Mouse (Mus musculus) liver, embryonic 14.5 days (tissue): ENCODE data around the gene Mblac1. TPM values are rescaled to one million over a fixed set of nuclear protein-coding genes. Genes with fewer than 3 reads are reported as not detected.
A peak's percentile ranks its signal among the peaks of the same experiment; 100 is the strongest.

ENCODE experiments used
- ATAC-seq: fragments of 200-750 bp; cut with Nextera tagmentation; 2 replicates; pipeline ENCODE4 v1.8.0; 2017; ENCODE audit warnings: moderate number of reproducible peaks, mild to moderate bottlenecking, moderate library complexity; ENCODE audit not compliant: insufficient read depth
- DNase-seq, 3 experiments: peaks; one replicate each; pipeline ENCODE4 v3.0.0-alpha.2; 2012 to 2013; ENCODE audit warnings: low read depth in 3 of 3, low spot score in 3 of 3
- H3K27ac ChIP-seq: fragments of 300-500 bp; sonication (generic); 2 replicates; pipeline ENCODE4 v1.5.1; 2014; ENCODE audit warnings: moderate library complexity, mild to moderate bottlenecking, control low read depth, inconsistent platforms
- H3K27me3 ChIP-seq: fragments of 300-500 bp; sonication (generic); 2 replicates; pipeline ENCODE4 v1.6.1; 2014; ENCODE audit warnings: mild to moderate bottlenecking, low read length, moderate library complexity; ENCODE audit not compliant: control insufficient read depth, insufficient read depth
- H3K36me3 ChIP-seq: fragments of 300-500 bp; sonication (generic); replicated peaks from 2 replicates; pipeline ENCODE4 v1.6.1; 2014; ENCODE audit warnings: low read depth; ENCODE audit not compliant: control insufficient read depth, insufficient read depth
- H3K4me1 ChIP-seq, 2 experiments: fragments of 200-500 bp in 1 of 2; fragments of 300-500 bp in 1 of 2; sonication (generic) in 1 of 2; replicated peaks; 2 replicates each; pipeline ENCODE4 v1.6.1; 2012 to 2014; ENCODE audit warnings: antibody characterized with exemption in 1 of 2, inconsistent platforms in 1 of 2, low read length in 1 of 2; ENCODE audit not compliant: control insufficient read depth in 2 of 2, insufficient read depth in 2 of 2
- H3K4me2 ChIP-seq: fragments of 300-500 bp; sonication (generic); 2 replicates; pipeline ENCODE4 v1.6.1; 2014; ENCODE audit warnings: low read depth, mild to moderate bottlenecking, control low read depth, moderate library complexity
- H3K4me3 ChIP-seq, 2 experiments: fragments of 200-500 bp in 1 of 2; fragments of 300-500 bp in 1 of 2; sonication (generic) in 1 of 2; 2 replicates each; pipeline ENCODE4 v1.5.1; 2012 to 2014; ENCODE audit warnings: low read depth in 2 of 2, low read length in 2 of 2, mild to moderate bottlenecking in 2 of 2, control low read depth in 1 of 2, inconsistent platforms in 1 of 2, moderate library complexity in 1 of 2; ENCODE audit not compliant: insufficient read depth in 1 of 2
- H3K9ac ChIP-seq: fragments of 300-500 bp; sonication (generic); replicated peaks from 2 replicates; pipeline ENCODE4 v1.6.1; 2014; ENCODE audit warnings: mild to moderate bottlenecking, control low read depth, moderate library complexity
- H3K9me3 ChIP-seq: fragments of 300-500 bp; sonication (generic); 2 replicates; pipeline ENCODE4 v1.6.1; 2016; ENCODE audit warnings: low read length, mixed read lengths; ENCODE audit not compliant: control insufficient read depth
- CTCF ChIP-seq: IDR thresholded peaks from 2 replicates; pipeline ENCODE4 v1.5.1; 2016; ENCODE audit warnings: antibody characterized with exemption, low read depth, control low read depth
- EP300 ChIP-seq: IDR thresholded peaks from 2 replicates; pipeline ENCODE4 v1.6.1; 2016; ENCODE audit warnings: antibody characterized with exemption, low read depth
- WGBS: fragments of 180-500 bp; shearing (Covaris S2); extraction: QIAGEN DNeasy Blood & Tissue Kit; methylation state at CpG from one replicate; pipeline ENCODE4 v1.1.7; 2014; ENCODE audit not compliant: insufficient replicate concordance; 5-methylcytosine and 5-hydroxymethylcytosine counted together
- polyA plus RNA-seq, 2 experiments: library from polyadenylated mRNA; depleted of rRNA in 1 of 2; stranded (reverse) in 1 of 2; unstranded in 1 of 2; fragments of >200 nt; fragmentation: Nextera tagmentation in 1 of 2; extraction: Ambion mirVana in 1 of 2; gene quantifications; 2 replicates each; pipeline versions ENCODE4 v1.2.1 to v1.2.3; 2012 to 2014

The Mblac1 gene
- polyA plus RNA-seq (2012; rRNA removed) (1.8 and 2.2 TPM in 2 replicates), polyA plus RNA-seq (2014; fragmentation: Nextera tagmentation; extraction: Ambion mirVana) (2.2 and 2.9 TPM in 2 replicates)

DNA sequence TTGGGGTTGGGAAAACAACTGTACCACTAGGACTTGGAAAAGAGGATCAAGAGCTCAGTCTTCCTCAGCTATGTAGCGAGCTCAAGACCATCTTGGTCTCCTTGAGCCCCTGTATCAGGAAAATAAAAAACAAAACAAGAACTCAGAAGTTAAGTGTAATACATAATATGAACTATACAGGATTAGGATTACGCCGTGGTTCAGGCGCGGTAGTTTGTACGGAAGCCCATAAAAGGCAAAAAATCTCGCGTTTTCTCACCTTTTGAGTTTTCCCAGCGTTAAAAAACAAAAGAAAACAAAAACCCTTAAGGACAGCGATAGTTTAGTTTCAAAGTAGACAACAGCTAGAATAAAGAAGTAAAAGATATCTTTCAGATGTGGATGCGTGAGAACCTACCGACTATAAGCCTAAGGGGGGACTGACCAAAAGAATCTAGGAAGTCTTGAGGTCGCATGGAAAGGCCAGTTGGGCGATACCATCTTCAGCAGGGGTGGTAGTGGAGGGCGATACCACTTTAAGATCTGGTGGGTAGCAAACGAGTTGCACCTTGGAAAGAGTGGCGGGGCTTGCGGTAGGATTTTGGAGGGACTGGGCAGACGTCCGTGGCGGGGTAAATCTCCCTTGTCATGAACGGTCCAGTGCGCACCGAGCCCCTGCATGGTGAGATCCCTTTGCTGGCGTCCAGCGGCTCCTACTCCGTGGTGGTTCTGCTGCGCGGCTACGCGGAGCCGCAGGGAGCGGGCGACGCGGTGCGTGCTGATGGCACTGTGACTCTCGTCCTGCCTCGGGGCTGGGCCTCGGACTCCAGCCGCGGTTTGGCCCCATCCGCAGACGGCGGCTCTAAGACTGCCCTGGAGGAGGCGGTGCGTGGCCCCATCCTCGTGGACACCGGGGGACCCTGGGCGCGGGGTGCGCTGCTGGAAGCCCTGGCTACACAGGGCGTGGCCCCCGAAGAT lies at the start of gene Mblac1:
Gene Mblac1 (plus strand): TSS at position 544 of the 957 bp plus-strand sequence.
- TF ChIP-seq EP300 (peak; percentile 20; the same call in 1 of the 2 replicates), CTCF (no peak)
- H3K27me3 ChIP-seq, result no peaks in the 10 kb centered on the region
- H3K4me2 ChIP-seq, result peak within 1 kb of the TSS; percentile 82
- H3K9ac ChIP-seq, result peak within 1 kb of the TSS; percentile 83
- H3K4me1 ChIP-seq, result peaks cover 0 to 6% of the 10 kb centered on the region in 2 experiments; a peak in 3 of 4 replicates
- H3K9me3 ChIP-seq, result no peaks in the 10 kb centered on the region
- WGBS, result 5% methylated on average over 54 of the region's 54 CpGs
- H3K36me3 ChIP-seq, result peaks cover 5% of the 10 kb centered on the region; the same call in 1 of the 2 replicates
- ATAC-seq (peak; percentile 80), DNase-seq (peak; percentile 79 to 84 (median 82))
- H3K27ac ChIP-seq, result peak within 1 kb of the TSS; percentile 22; the same call in 1 of the 2 replicates
- H3K4me3 ChIP-seq, result peak within 1 kb of the TSS; percentile 74 to 81

GRCm38 (mm10) chr5:138154390-138154789 lies 39.7 kb upstream of the Mblac1 start:
- H3K27me3 ChIP-seq, result no peaks in the 10 kb centered on the region
- H3K9me3 ChIP-seq, result no peaks in the 10 kb centered on the region
- peaks cover 7% of the 10 kb centered on the region for H3K36me3 ChIP-seq
- no peak overlapping the region for H3K27ac ChIP-seq
- WGBS, result 53% methylated on average over 3 of the region's 3 CpGs
- no peak overlapping the region for H3K9ac ChIP-seq
- DNase-seq (no peak), ATAC-seq (no peak)
- TF ChIP-seq CTCF (no peak), EP300 (no peak)
- peak overlapping the region in 1 of 2 experiments; percentile 66; a peak in 2 of 4 replicates for H3K4me3 ChIP-seq
- H3K4me1 ChIP-seq, result peaks cover 2 to 3% of the 10 kb centered on the region in 2 experiments; a peak in 3 of 4 replicates
- peak overlapping the region; percentile 86 for H3K4me2 ChIP-seq

- peak; percentile 95 for ATAC-seq
- H3K27ac ChIP-seq, result peak within 1 kb of the TSS; percentile 19
- WGBS, result under 1% methylated on average over 31 of the region's 31 CpGs
- peak within 1 kb of the TSS; percentile 66 to 88 for H3K4me3 ChIP-seq
- H3K9me3 ChIP-seq, result no peaks in the 10 kb centered on the region
- peak; percentile 90 to 94 (median 91) for DNase-seq
- H3K9ac ChIP-seq, result peak within 1 kb of the TSS; percentile 82
- H3K36me3 ChIP-seq, result peaks cover 4% of the 10 kb centered on the region
- H3K27me3 ChIP-seq, result no peaks in the 10 kb centered on the region
- TF ChIP-seq EP300 (no peak), CTCF (peak; percentile 99)
- peaks cover 6% of the 10 kb centered on the region in 2 experiments for H3K4me1 ChIP-seq
- peak within 1 kb of the TSS; percentile 86 for H3K4me2 ChIP-seq
These were observed 38.6 kb upstream of the Mblac1 start, which contains the start of gene Zfp113 for GRCm38 (mm10) chr5:138155443-138155976. Zfp113 (minus strand) TSS chr5:138155744.

DNA sequence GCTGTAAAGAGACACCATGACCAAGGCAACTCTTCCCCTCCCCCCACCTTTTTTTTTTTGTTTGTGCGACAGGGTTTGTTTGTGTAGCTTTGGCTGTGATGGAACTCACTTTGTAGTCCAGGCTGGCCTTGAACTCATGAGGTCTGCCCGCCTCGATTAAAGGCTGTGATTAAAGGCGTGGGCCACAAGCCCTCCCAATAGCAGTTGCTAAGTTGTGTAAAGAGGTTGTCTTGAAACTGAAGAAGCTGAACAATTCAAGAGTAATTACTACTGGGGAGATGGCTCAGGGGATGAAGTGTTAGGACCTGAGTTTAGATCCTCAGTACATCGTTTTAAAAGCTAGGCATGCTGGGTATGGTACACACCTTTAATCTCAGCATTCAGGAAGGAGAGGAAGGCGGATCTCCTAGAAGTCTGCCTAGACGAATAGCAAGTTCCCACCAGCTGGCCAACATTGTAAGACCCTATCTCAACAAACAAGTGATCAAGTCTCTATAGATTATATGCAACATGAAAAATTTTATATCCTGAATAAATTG lies 33.8 kb upstream of the Mblac1 start:
- peak overlapping the region; percentile 72; the same call in 1 of the 2 replicates for H3K9ac ChIP-seq
- H3K4me3 ChIP-seq, result peak overlapping the region in 1 of 2 experiments; percentile 77; a peak in 2 of 4 replicates

More for the DNA sequence above, 33.8 kb upstream of the Mblac1 start:
- peak overlapping the region; percentile 83 for H3K4me2 ChIP-seq
- H3K27ac ChIP-seq, result no peak overlapping the region
- H3K4me1 ChIP-seq, result peaks cover 14 to 17% of the 10 kb centered on the region in 2 experiments
- H3K36me3 ChIP-seq, result peaks cover 28% of the 10 kb centered on the region
- 51% methylated on average over 7 of the region's 7 CpGs for WGBS
- TF ChIP-seq EP300, result no peak
- no peak for TF ChIP-seq CTCF
- H3K27me3 ChIP-seq, result no peaks in the 10 kb centered on the region
- ATAC-seq, result no peak
- no peaks in the 10 kb centered on the region for H3K9me3 ChIP-seq
- no peak for DNase-seq
